Mouse (Mus musculus): ENCODE data around the gene Akap11. TPM values are rescaled to one million over a fixed set of nuclear protein-coding genes. Genes with fewer than 3 reads are reported as not detected.
A peak's percentile ranks its signal among the peaks of the same experiment; 100 is the strongest.

Gene Akap11
- polyA plus RNA-seq, 1 experiment from 2014 or later = 18.9 TPM

GRCm38 (mm10) chr14:78474058-78474457, 62.5 kb downstream of the Akap11 start:
- H3K4me1 ChIP-seq (ENCODE audit: insufficient read depth) = no peaks in the 10 kb centered on the region
- ATAC-seq (ENCODE audit: insufficient read depth) = no peak
- no peak overlapping the region for H3K27ac ChIP-seq (ENCODE audit: low read depth)
- no peak overlapping the region for H3K4me3 ChIP-seq (ENCODE audit: low read depth, low read length)
- no peaks in the 10 kb centered on the region for H3K27me3 ChIP-seq (ENCODE audit: insufficient read depth, low read length)
- no peaks in the 10 kb centered on the region for H3K36me3 ChIP-seq (ENCODE audit: insufficient read depth)
- H3K9ac ChIP-seq = no peak overlapping the region
- no peak for DNase-seq
- TF ChIP-seq CTCF (IDR thresholded peaks at IDR 0.05; ENCODE audit: low read depth) = no peak
- H3K4me2 ChIP-seq = no peak overlapping the region
- H3K9me3 ChIP-seq (ENCODE audit: low read depth, low read length) = no peaks in the 10 kb centered on the region
- WGBS = 87% methylated on average over 3 of the region's 3 CpGs

- ATAC-seq (ENCODE audit: insufficient read depth) = no peak
- WGBS = 89% methylated on average over 4 of the region's 4 CpGs
Observed at GRCm38 (mm10) chr14:78470714-78471113, 65.9 kb downstream of the Akap11 start.

DNA sequence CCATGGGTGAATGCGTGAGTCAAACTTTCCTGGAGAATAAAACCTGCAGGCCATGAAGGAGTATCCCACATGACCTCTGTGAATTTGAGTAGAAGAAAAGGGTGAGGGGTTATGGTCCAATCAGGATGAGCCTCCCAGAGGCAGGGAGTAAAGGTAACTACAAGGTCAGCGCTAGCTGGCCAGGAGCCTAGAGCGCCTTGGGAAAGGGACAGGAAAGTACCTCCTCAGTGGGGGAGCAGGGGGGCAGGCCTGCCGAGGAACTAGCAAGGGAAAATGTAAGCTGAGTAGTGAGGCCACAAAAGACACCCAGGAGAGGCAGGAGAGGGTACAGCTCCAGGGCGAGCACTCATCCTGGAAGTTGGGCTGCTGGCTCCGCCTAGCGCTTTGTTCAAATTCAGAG, 67.6 kb downstream of the Akap11 start:
- no peak for TF ChIP-seq CTCF (IDR thresholded peaks at IDR 0.05; ENCODE audit: low read depth)
- no peak overlapping the region for H3K27ac ChIP-seq (ENCODE audit: low read depth)
- no peak overlapping the region for H3K4me3 ChIP-seq (ENCODE audit: low read depth, low read length)
- no peak overlapping the region for H3K9ac ChIP-seq
- H3K27me3 ChIP-seq (ENCODE audit: insufficient read depth, low read length) = no peaks in the 10 kb centered on the region
- ATAC-seq (ENCODE audit: insufficient read depth) (no peak), DNase-seq (no peak)
- H3K9me3 ChIP-seq (ENCODE audit: low read depth, low read length) = no peaks in the 10 kb centered on the region
- no peak overlapping the region for H3K4me2 ChIP-seq
- no peaks in the 10 kb centered on the region for H3K36me3 ChIP-seq (ENCODE audit: insufficient read depth)
- whole genome bisulfite sequencing = 75% methylated on average over 7 of the region's 7 CpGs
- no peaks in the 10 kb centered on the region for H3K4me1 ChIP-seq (ENCODE audit: insufficient read depth)

More at GRCm38 (mm10) chr14:78470714-78471113, 65.9 kb downstream of the Akap11 start:
- no peaks in the 10 kb centered on the region for H3K9me3 ChIP-seq (ENCODE audit: low read depth, low read length)
- H3K9ac ChIP-seq = no peak overlapping the region
- H3K36me3 ChIP-seq (ENCODE audit: insufficient read depth) = no peaks in the 10 kb centered on the region
- H3K4me3 ChIP-seq (ENCODE audit: low read depth, low read length) = no peak overlapping the region
- no peak for TF ChIP-seq CTCF (IDR thresholded peaks at IDR 0.05; ENCODE audit: low read depth)
- no peak for DNase-seq
- no peaks in the 10 kb centered on the region for H3K4me1 ChIP-seq (ENCODE audit: insufficient read depth)
- no peak overlapping the region for H3K27ac ChIP-seq (ENCODE audit: low read depth)
- no peaks in the 10 kb centered on the region for H3K27me3 ChIP-seq (ENCODE audit: insufficient read depth, low read length)
- H3K4me2 ChIP-seq = no peak overlapping the region

DNA sequence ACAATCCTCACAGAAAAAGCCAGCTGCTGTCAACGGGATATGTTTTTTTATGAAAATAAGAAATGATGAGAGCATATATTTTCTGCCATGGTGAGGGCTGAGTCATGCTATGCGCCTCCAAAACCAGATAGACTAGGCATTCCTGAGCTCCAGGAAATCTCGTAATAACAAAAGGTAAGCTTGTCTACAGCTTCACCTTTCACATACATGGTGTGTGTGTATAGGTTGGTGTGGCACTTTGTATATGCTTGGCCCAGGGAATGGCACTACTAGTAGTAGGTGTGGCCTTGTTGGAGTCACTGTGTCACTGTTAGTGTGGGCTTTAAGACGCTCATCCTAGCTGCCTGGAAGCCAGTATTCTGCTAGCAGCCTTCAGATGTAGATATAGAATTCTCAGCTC, 68.6 kb downstream of the Akap11 start:
- 85% methylated on average over 4 of the region's 4 CpGs for WGBS
- Histone ChIP-seq H3K4me3 (ENCODE audit: low read depth, low read length) (no peak overlapping the region), H3K9ac (no peak overlapping the region), H3K36me3 (ENCODE audit: insufficient read depth) (no peaks in the 10 kb centered on the region), H3K27ac (ENCODE audit: low read depth) (no peak overlapping the region), H3K27me3 (ENCODE audit: insufficient read depth, low read length) (no peaks in the 10 kb centered on the region), H3K4me2 (no peak overlapping the region), H3K9me3 (ENCODE audit: low read depth, low read length) (no peaks in the 10 kb centered on the region), H3K4me1 (ENCODE audit: insufficient read depth) (no peaks in the 10 kb centered on the region)
- ATAC-seq (ENCODE audit: insufficient read depth) (no peak), DNase-seq (no peak)
- no peak for TF ChIP-seq CTCF (IDR thresholded peaks at IDR 0.05; ENCODE audit: low read depth)

DNA sequence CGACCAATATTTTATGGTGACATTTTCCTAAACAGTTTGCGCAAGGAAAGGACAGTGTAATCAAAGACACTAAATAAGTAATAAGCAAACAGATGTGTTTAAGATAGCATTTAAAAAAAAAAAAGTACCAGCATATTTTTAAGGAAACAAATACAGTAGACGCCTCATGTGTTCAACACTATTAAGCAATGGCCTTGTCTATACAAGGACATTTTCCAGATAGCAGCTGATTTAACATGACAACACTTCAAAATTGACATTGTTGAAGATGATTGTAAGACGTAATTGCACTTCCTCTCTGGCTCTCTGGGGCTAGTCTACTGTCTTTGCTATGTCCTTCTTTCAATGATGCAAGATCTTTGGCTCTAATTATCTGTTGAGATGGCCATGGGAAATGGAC, 72.3 kb downstream of the Akap11 start:
- Histone ChIP-seq H3K27ac (ENCODE audit: low read depth) (no peak overlapping the region), H3K9ac (no peak overlapping the region), H3K27me3 (ENCODE audit: insufficient read depth, low read length) (no peaks in the 10 kb centered on the region), H3K36me3 (ENCODE audit: insufficient read depth) (no peaks in the 10 kb centered on the region), H3K9me3 (ENCODE audit: low read depth, low read length) (no peaks in the 10 kb centered on the region), H3K4me2 (no peak overlapping the region), H3K4me3 (ENCODE audit: low read depth, low read length) (no peak overlapping the region), H3K4me1 (ENCODE audit: insufficient read depth) (no peaks in the 10 kb centered on the region)
- TF ChIP-seq CTCF (IDR thresholded peaks at IDR 0.05; ENCODE audit: low read depth) = no peak
- peak; percentile 86 for ATAC-seq (ENCODE audit: insufficient read depth)
- WGBS = 45% methylated on average over 4 of the region's 4 CpGs
- DNase-seq = peak; percentile 79

- 56% methylated on average over 5 of the region's 5 CpGs for WGBS
- Histone ChIP-seq H3K4me3 (ENCODE audit: low read depth, low read length) (no peak overlapping the region), H3K36me3 (ENCODE audit: insufficient read depth) (no peaks in the 10 kb centered on the region), H3K27me3 (ENCODE audit: insufficient read depth, low read length) (no peaks in the 10 kb centered on the region), H3K9me3 (ENCODE audit: low read depth, low read length) (no peaks in the 10 kb centered on the region), H3K27ac (ENCODE audit: low read depth) (no peak overlapping the region), H3K9ac (no peak overlapping the region), H3K4me1 (ENCODE audit: insufficient read depth) (no peaks in the 10 kb centered on the region), H3K4me2 (no peak overlapping the region)
- no peak for ATAC-seq (ENCODE audit: insufficient read depth)
- no peak for DNase-seq
- no peak for TF ChIP-seq CTCF (IDR thresholded peaks at IDR 0.05; ENCODE audit: low read depth)
Observed at GRCm38 (mm10) chr14:78459121-78459520, 77.5 kb downstream of the Akap11 start.

GRCm38 (mm10) chr14:78458705-78459104, 77.9 kb downstream of the Akap11 start:
- no peak for ATAC-seq (ENCODE audit: insufficient read depth)
- TF ChIP-seq CTCF (IDR thresholded peaks at IDR 0.05; ENCODE audit: low read depth) = no peak

DNA sequence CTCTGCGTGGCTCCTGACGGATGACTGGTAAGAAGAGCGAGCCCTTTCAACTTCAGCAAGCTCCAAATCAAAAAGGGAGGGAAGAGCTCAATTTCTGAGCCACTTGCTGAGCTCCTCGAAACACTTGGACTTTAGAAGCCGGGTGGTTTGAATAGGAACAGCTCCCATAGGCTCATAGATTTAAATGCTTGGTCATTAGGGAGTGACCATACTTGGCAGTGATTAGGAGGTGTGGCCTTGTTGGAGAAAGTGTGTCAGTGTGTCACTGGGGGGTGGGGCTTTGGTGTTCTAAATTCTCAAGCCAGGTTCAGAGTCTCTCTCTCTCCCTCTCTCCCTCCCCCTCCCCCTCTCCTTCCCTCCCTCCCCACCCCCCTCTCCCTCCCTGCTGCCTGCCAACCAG, 81.6 kb downstream of the Akap11 start:
- WGBS = 84% methylated on average over 5 of the region's 5 CpGs
- DNase-seq = no peak

More at GRCm38 (mm10) chr14:78458705-78459104, 77.9 kb downstream of the Akap11 start:
- Histone ChIP-seq H3K4me3 (ENCODE audit: low read depth, low read length) (no peak overlapping the region), H3K9ac (no peak overlapping the region), H3K27me3 (ENCODE audit: insufficient read depth, low read length) (no peaks in the 10 kb centered on the region), H3K4me1 (ENCODE audit: insufficient read depth) (no peaks in the 10 kb centered on the region), H3K27ac (ENCODE audit: low read depth) (no peak overlapping the region), H3K36me3 (ENCODE audit: insufficient read depth) (no peaks in the 10 kb centered on the region), H3K4me2 (no peak overlapping the region), H3K9me3 (ENCODE audit: low read depth, low read length) (no peaks in the 10 kb centered on the region)
- WGBS = 74% methylated on average over 5 of the region's 5 CpGs
- no peak for DNase-seq

More for the DNA sequence above, 81.6 kb downstream of the Akap11 start:
- Histone ChIP-seq H3K9me3 (ENCODE audit: low read depth, low read length) (no peaks in the 10 kb centered on the region), H3K27ac (ENCODE audit: low read depth) (no peak overlapping the region), H3K4me2 (no peak overlapping the region), H3K4me1 (ENCODE audit: insufficient read depth) (no peaks in the 10 kb centered on the region), H3K27me3 (ENCODE audit: insufficient read depth, low read length) (no peaks in the 10 kb centered on the region), H3K9ac (no peak overlapping the region), H3K36me3 (ENCODE audit: insufficient read depth) (no peaks in the 10 kb centered on the region), H3K4me3 (ENCODE audit: low read depth, low read length) (no peak overlapping the region)
- TF ChIP-seq CTCF (IDR thresholded peaks at IDR 0.05; ENCODE audit: low read depth) = no peak
- ATAC-seq (ENCODE audit: insufficient read depth) = no peak

Data from lung, embryonic 14.5 days (tissue).